Mouse (Mus musculus): ENCODE measurements around the gene Tmem203.
A peak's percentile ranks its signal among the peaks of the same experiment; 100 is the strongest.
"Not testable (repeated sequence)": the region's sequence is repeated elsewhere in the genome, so short reads cannot be mapped to it uniquely, and the experiment has no call there.

Gene Tmem203

GRCm38 (mm10) chr2:25233421-25233820 lies 21.8 kb upstream of the Tmem203 start:
- no peak for DNase-seq (ENCODE audit: low read depth in 2 of 2, low spot score in 2 of 2)

GRCm38 (mm10) chr2:25234050-25234449 lies 21.2 kb upstream of the Tmem203 start, which contains the start of gene Slc34a3:
Gene Slc34a3, minus strand, starts transcription at chr2:25234364.
- DNase-seq (ENCODE audit: low read depth in 2 of 2, low spot score in 2 of 2) = no peak

GRCm38 (mm10) chr2:25234551-25235220 lies 20.6 kb upstream of the Tmem203 start:
- DNase-seq (ENCODE audit: low read depth in 2 of 2, low spot score in 2 of 2) = no peak

- no peak for DNase-seq (ENCODE audit: low read depth in 2 of 2, low spot score in 2 of 2)
These were observed 18.6 kb upstream of the Tmem203 start, which contains the start of gene Rnf224 for GRCm38 (mm10) chr2:25236614-25237013. Gene Rnf224, minus strand, starts transcription at chr2:25236787.

GRCm38 (mm10) chr2:25237522-25237921 lies 17.7 kb upstream of the Tmem203 start:
- no peak for DNase-seq (ENCODE audit: low read depth in 2 of 2, low spot score in 2 of 2)

GRCm38 (mm10) chr2:25238106-25238505 lies 17.1 kb upstream of the Tmem203 start:
- no peak for DNase-seq (ENCODE audit: low read depth in 2 of 2, low spot score in 2 of 2)

- no peak for DNase-seq (ENCODE audit: low read depth in 2 of 2, low spot score in 2 of 2)
These were observed 15.5 kb upstream of the Tmem203 start for GRCm38 (mm10) chr2:25239766-25240165.

GRCm38 (mm10) chr2:25240310-25240709 lies 14.9 kb upstream of the Tmem203 start:
- DNase-seq (ENCODE audit: low read depth in 2 of 2, low spot score in 2 of 2) = no peak

GRCm38 (mm10) chr2:25240723-25241437 lies 14.4 kb upstream of the Tmem203 start:
- peak in 1 of 2 experiments; percentile 38 for DNase-seq (ENCODE audit: low read depth in 2 of 2, low spot score in 2 of 2)

- no peak for DNase-seq (ENCODE audit: low read depth in 2 of 2, low spot score in 2 of 2)
These were observed 13.8 kb upstream of the Tmem203 start for GRCm38 (mm10) chr2:25241438-25241775.

- DNase-seq (ENCODE audit: low read depth in 2 of 2, low spot score in 2 of 2) = no peak
These were observed 13.1 kb upstream of the Tmem203 start, which contains the start of the genes Rnf208 and Cysrt1 for GRCm38 (mm10) chr2:25242101-25242506. Gene Rnf208, plus strand, starts transcription at chr2:25242255. Gene Cysrt1, minus strand, starts transcription at chr2:25242452.

- DNase-seq (ENCODE audit: low read depth in 2 of 2, low spot score in 2 of 2) = no peak
These were observed 11.9 kb upstream of the Tmem203 start for GRCm38 (mm10) chr2:25243342-25243741.

- no peak for DNase-seq (ENCODE audit: low read depth in 2 of 2, low spot score in 2 of 2)
These were observed 11.1 kb upstream of the Tmem203 start for GRCm38 (mm10) chr2:25244144-25244543.

GRCm38 (mm10) chr2:25246183-25247072 lies 8.8 kb upstream of the Tmem203 start, which contains the start of gene AL732309.1:
Gene AL732309.1, minus strand, starts transcription at chr2:25246863.
- no peak for DNase-seq (ENCODE audit: low read depth in 2 of 2, low spot score in 2 of 2)

- DNase-seq (ENCODE audit: low read depth in 2 of 2, low spot score in 2 of 2) = no peak
These were observed 2.9 kb upstream of the Tmem203 start for GRCm38 (mm10) chr2:25252331-25252730.

GRCm38 (mm10) chr2:25256443-25257109 lies 1.3 kb downstream of the Tmem203 start:
- peak; percentile 60 to 76 for DNase-seq (ENCODE audit: low read depth in 2 of 2, low spot score in 2 of 2)

GRCm38 (mm10) chr2:25257250-25257649 lies 2.0 kb downstream of the Tmem203 start:
- DNase-seq (ENCODE audit: low read depth in 2 of 2, low spot score in 2 of 2) = not testable (repeated sequence)

GRCm38 (mm10) chr2:25258887-25259286 lies 3.6 kb downstream of the Tmem203 start:
- DNase-seq (ENCODE audit: low read depth in 2 of 2, low spot score in 2 of 2) = peak in 1 of 2 experiments; percentile 31

- no peak for DNase-seq (ENCODE audit: low read depth in 2 of 2, low spot score in 2 of 2)
These were observed 6.6 kb downstream of the Tmem203 start for GRCm38 (mm10) chr2:25261870-25262269.

GRCm38 (mm10) chr2:25262291-25262767 lies 7.1 kb downstream of the Tmem203 start, which contains the start of gene Tprn:
Gene Tprn, plus strand, starts transcription at chr2:25262618.
- DNase-seq (ENCODE audit: low read depth in 2 of 2, low spot score in 2 of 2) = peak; percentile 88 to 89
